Mouse (Mus musculus) cortical plate, adult 2 months (tissue): ENCODE measurements around the gene Mtx3.

Experiments
- CTCF ChIP-seq: fragments of 200-500 bp; IDR thresholded peaks from 2 replicates; pipeline ENCODE4 v1.5.1; 2011; ENCODE audit warnings: mild to moderate bottlenecking, control low read depth, low read length; ENCODE audit not compliant: insufficient read depth; ENCODE audit errors: extremely low read depth
- POLR2A ChIP-seq: fragments of 200-500 bp; IDR thresholded peaks from 2 replicates; pipeline ENCODE4 v1.6.1; 2011; ENCODE audit warnings: mild to moderate bottlenecking, low read length, control low read depth; ENCODE audit not compliant: insufficient read depth; ENCODE audit errors: extremely low read depth

GRCm38 (mm10) chr13:92865358-92865757 is 20.8 kb downstream of the Mtx3 start:
- TF ChIP-seq CTCF (no peak), POLR2A (no peak)
